Mouse (Mus musculus) ES-Bruce4 (cell line): ENCODE results near the gene Cdkal1.

ENCODE experiments used
- CTCF ChIP-seq: IDR thresholded peaks from one replicate; pipeline ENCODE4 v1.8.1; 2011; ENCODE audit warnings: low read depth, low read length
- EP300 ChIP-seq: IDR thresholded peaks from 2 replicates; pipeline ENCODE4 v1.6.1; 2011; ENCODE audit warnings: low read depth, low read length; ENCODE audit not compliant: insufficient read depth
- POLR2A ChIP-seq: IDR thresholded peaks from one replicate; pipeline ENCODE4 v1.8.1; 2011; ENCODE audit warnings: low read length; ENCODE audit not compliant: insufficient read depth

DNA sequence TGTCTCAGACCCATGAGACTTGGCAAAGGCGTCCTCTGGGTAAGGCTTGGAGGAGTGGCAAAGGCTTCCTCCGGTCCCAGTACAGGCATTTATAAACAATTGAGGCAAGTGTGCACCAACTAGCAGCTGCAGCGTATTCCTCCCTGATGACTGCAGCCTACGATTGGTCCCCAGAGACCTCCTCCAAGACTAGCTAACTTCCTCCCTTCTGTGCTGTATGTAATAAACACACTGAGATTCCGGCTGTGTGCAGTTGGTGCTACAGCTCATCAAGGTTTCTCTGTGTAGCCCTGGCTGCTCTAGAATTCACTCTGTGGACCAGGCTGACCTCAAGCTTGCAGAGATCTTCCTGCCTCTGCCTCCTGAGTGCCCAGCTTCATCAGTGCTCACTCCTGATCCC is 630.7 kb downstream of the Cdkal1 start:
- TF ChIP-seq EP300 (no peak), POLR2A (no peak), CTCF (no peak)
